20 mouse cellular contexts compared by ENCODE assay signal in the genomic region with DNA sequence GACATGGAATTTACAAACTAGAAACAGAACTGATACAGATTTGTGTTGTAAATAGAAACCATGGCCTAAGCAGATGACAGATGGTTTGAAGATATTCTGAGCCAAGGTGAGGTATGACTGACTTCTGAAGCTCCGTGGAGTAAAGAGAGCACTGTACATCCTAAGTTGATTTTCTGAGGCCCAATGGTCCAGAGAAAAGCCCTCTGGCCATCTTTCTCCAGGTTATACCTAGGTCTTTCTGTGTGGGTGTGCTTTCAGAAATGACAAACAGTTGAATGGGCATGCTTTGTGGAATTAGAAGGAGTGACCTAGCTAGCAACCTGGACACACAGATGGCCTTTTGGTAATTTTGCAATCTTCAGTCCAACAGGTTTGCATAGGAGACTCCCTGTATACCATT.
"Had no signal": no experiment of that assay in that cellular context is flagged by ENCODE, and none has a peak within 500 bp of the region (broad histone marks: within the 10 kb centered on the region; RNA-seq: fewer than 3 reads in every experiment).

No protein-coding gene starts in this region.

- H3K36me3 ChIP-seq: limb, embryonic 12.5 days; limb, embryonic 15.5 days; midbrain, embryonic 12.5 days; midbrain, embryonic 15.5 days; neural tube, embryonic 12.5 days; neural tube, embryonic 15.5 days had no signal

- H3K4me3 ChIP-seq: limb, embryonic 12.5 days; limb, embryonic 15.5 days; midbrain, embryonic 12.5 days; midbrain, embryonic 15.5 days; neural tube, embryonic 12.5 days; neural tube, embryonic 15.5 days had no signal

- DNase-seq: kidney, postnatal 36 days; liver, postnatal 0 days; lung, embryonic 14.5 days; right cerebral cortex, adult 18-20 months; right cerebral cortex, postnatal 14 days; right cerebral cortex, postnatal 4 days; thymus, adult 2 months; thymus, postnatal 14 days; thymus, postnatal 4 days had no signal

- H3K4me1 ChIP-seq: limb, embryonic 12.5 days; limb, embryonic 15.5 days; midbrain, embryonic 12.5 days; midbrain, embryonic 15.5 days; neural tube, embryonic 12.5 days; neural tube, embryonic 15.5 days had no signal

- H3K9ac ChIP-seq: limb, embryonic 12.5 days; limb, embryonic 15.5 days; liver, embryonic 14.5 days; liver, postnatal 0 days; lung, embryonic 14.5 days; midbrain, embryonic 12.5 days; midbrain, embryonic 15.5 days; neural tube, embryonic 12.5 days; neural tube, embryonic 15.5 days had no signal

- H3K4me2 ChIP-seq: limb, embryonic 12.5 days; limb, embryonic 15.5 days; liver, embryonic 11.5 days; lung, embryonic 14.5 days; midbrain, embryonic 12.5 days; midbrain, embryonic 15.5 days; neural tube, embryonic 12.5 days; neural tube, embryonic 15.5 days had no signal

- H3K27me3 ChIP-seq: limb, embryonic 12.5 days; limb, embryonic 15.5 days; midbrain, embryonic 12.5 days; midbrain, embryonic 15.5 days; neural tube, embryonic 12.5 days; neural tube, embryonic 15.5 days had no signal

- ATAC-seq: liver, postnatal 0 days; lung, postnatal 0 days; midbrain, embryonic 15.5 days had no signal

- H3K9me3 ChIP-seq: limb, embryonic 12.5 days; limb, embryonic 15.5 days; midbrain, embryonic 12.5 days; midbrain, embryonic 15.5 days; neural tube, embryonic 12.5 days; neural tube, embryonic 15.5 days had no signal

- H3K27ac ChIP-seq: limb, embryonic 12.5 days; limb, embryonic 15.5 days; liver, embryonic 14.5 days; macrophage; midbrain, embryonic 12.5 days; midbrain, embryonic 15.5 days; neural tube, embryonic 12.5 days; neural tube, embryonic 15.5 days; stomach, postnatal 0 days had no signal
